Mouse (Mus musculus) adrenal gland, postnatal 14 days (tissue): ENCODE data around the gene Rhod. TPM values are rescaled to one million over a fixed set of nuclear protein-coding genes. Genes with fewer than 3 reads are reported as not detected.
"Not testable (repeated sequence)": the region's sequence is repeated elsewhere in the genome, so short reads cannot be mapped to it uniquely, and the experiment has no call there.

Source experiments
- DNase-seq: peaks from one replicate; pipeline ENCODE4 v3.0.0; 2021; ENCODE audit warnings: mixed read lengths
- total RNA-seq: library from RNA; stranded (reverse); gene quantifications from 2 replicates; pipeline ENCODE4 v1.2.3, GENCODE M21; 2021

Gene Rhod
- total RNA-seq, 1 experiment from 2014 or later = 17.3 TPM

- no peak for DNase-seq
Observed at GRCm38 (mm10) chr19:4414631-4415030, 24.6 kb downstream of the Rhod start.

GRCm38 (mm10) chr19:4409062-4409461 is 30.2 kb downstream of the Rhod start:
- DNase-seq = peak; percentile 38

GRCm38 (mm10) chr19:4404840-4405239 is 34.4 kb downstream of the Rhod start:
- DNase-seq = no peak

GRCm38 (mm10) chr19:4398959-4399358 is 40.3 kb downstream of the Rhod start:
- no peak for DNase-seq

- no peak for DNase-seq
Observed at GRCm38 (mm10) chr19:4398630-4398948, 40.6 kb downstream of the Rhod start.

GRCm38 (mm10) chr19:4397798-4398629 is 41.2 kb downstream of the Rhod start, which contains the start of gene Kdm2a:
Gene Kdm2a, minus strand, starts transcription at chr19:4398285.
- DNase-seq = peak; percentile 67

GRCm38 (mm10) chr19:4396998-4397797 is 42.0 kb downstream of the Rhod start:
- DNase-seq = peak; percentile 99

- DNase-seq = peak; percentile 55
Observed at GRCm38 (mm10) chr19:4396081-4396997, 42.9 kb downstream of the Rhod start.

GRCm38 (mm10) chr19:4387276-4387675 is 52.0 kb downstream of the Rhod start:
- DNase-seq = no peak

- no peak for DNase-seq
Observed at GRCm38 (mm10) chr19:4385026-4385425, 54.2 kb downstream of the Rhod start.

GRCm38 (mm10) chr19:4384322-4384721 is 54.9 kb downstream of the Rhod start:
- DNase-seq = peak; percentile 23

- DNase-seq = peak; percentile 21
Observed at GRCm38 (mm10) chr19:4383306-4383705, 55.9 kb downstream of the Rhod start.

GRCm38 (mm10) chr19:4382303-4382702 is 56.9 kb downstream of the Rhod start:
- not testable (repeated sequence) for DNase-seq

Other genes starting within 250 kb of the Rhod start
- 1.9 and 15.1 TPM in 2 replicates for gene Tbc1d10c, start 248.1 kb downstream of the Rhod start, total RNA-seq
- gene Ppp1ca, start 247.4 kb downstream of the Rhod start, total RNA-seq = 369 and 402 TPM in 2 replicates
- gene Rad9a, start 237.8 kb downstream of the Rhod start, total RNA-seq = 8.2 and 10.7 TPM in 2 replicates
- gene Clcf1, start 225.2 kb downstream of the Rhod start, total RNA-seq = 10.8 and 16.3 TPM in 2 replicates
- not detected in 2 replicates for gene AC109138.7, start 225.1 kb downstream of the Rhod start, total RNA-seq
- gene Pold4, start 207.5 kb downstream of the Rhod start, total RNA-seq = 43.3 and 57.9 TPM in 2 replicates
- 17.3 and 20.8 TPM in 2 replicates for gene Ssh3, start 170.3 kb downstream of the Rhod start, total RNA-seq
- 2.7 and 4.8 TPM in 2 replicates for gene Ankrd13d, start 156.3 kb downstream of the Rhod start, total RNA-seq
- gene Grk2, start 133.2 kb downstream of the Rhod start, total RNA-seq = 45.2 and 74.4 TPM in 2 replicates
- gene Kdm2a, start 41.1 kb downstream of the Rhod start, total RNA-seq = 96.2 and 111 TPM in 2 replicates
- gene Syt12, start 38.0 kb upstream of the Rhod start, total RNA-seq = 35.0 and 41.1 TPM in 2 replicates
- gene 2010003K11Rik, start 59.2 kb upstream of the Rhod start, total RNA-seq = 23.0 and 25.2 TPM in 2 replicates
- gene Pcx, start 71.0 kb upstream of the Rhod start, total RNA-seq = 351 and 352 TPM in 2 replicates
- gene Lrfn4, start 176.2 kb upstream of the Rhod start, total RNA-seq = 6.1 and 7.6 TPM in 2 replicates
- 26.1 and 28.6 TPM in 2 replicates for gene Rce1, start 186.2 kb upstream of the Rhod start, total RNA-seq